Mouse (Mus musculus) brown adipose tissue, adult 24 weeks (tissue): ENCODE measurements around the gene Glt28d2. TPM values are rescaled to one million over a fixed set of nuclear protein-coding genes. Genes with fewer than 3 reads are reported as not detected.

Experiments
- H3K27ac ChIP-seq: fragments of 200-500 bp; replicated peaks from 2 replicates; pipeline ENCODE4 v1.5.1; 2012; ENCODE audit warnings: low read depth, mild to moderate bottlenecking, low read length
- H3K4me1 ChIP-seq: fragments of 200-500 bp; 2 replicates; pipeline ENCODE4 v1.6.1; 2012; ENCODE audit warnings: low read length, mixed read lengths; ENCODE audit not compliant: control insufficient read depth, insufficient read depth, insufficient read length
- H3K4me3 ChIP-seq: fragments of 200-500 bp; 2 replicates; pipeline ENCODE4 v1.5.1; 2012; ENCODE audit warnings: low read depth, mild to moderate bottlenecking, low read length, moderate library complexity; ENCODE audit not compliant: insufficient read depth
- polyA plus RNA-seq: library from polyadenylated mRNA; stranded (reverse); fragments of >200 nt; gene quantifications from 2 replicates; pipeline ENCODE4 v1.2.4, GENCODE M21; 2012; ENCODE audit not compliant: missing spikeins, insufficient read depth, insufficient read length

The Glt28d2 gene
- polyA plus RNA-seq, 1 experiment, result 0.67 TPM

DNA sequence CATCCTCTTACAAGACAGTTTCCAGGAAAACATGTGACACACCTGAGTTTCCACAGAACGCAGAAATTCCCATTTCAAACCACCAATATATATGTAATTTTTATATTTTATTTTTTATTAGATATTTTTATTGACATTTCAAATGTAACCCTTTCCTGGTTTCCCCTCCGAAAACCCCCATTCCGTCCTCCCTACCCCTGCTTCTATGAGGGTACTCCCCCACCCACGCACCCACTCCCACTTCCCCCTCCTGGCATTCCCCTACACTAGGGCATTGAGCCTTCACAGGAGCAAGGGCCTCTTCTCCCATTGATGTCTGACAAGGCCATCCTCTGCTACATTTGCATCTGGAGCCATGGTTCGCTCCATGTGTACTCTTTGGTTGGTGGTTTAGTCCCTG is 7.7 kb upstream of the Glt28d2 start:
- Histone ChIP-seq H3K4me1 (no peaks in the 10 kb centered on the region), H3K4me3 (no peak overlapping the region), H3K27ac (no peak overlapping the region)

GRCm38 (mm10) chr3:85891571-85891970 is 4.3 kb upstream of the Glt28d2 start:
- H3K27ac ChIP-seq, result no peak overlapping the region
- H3K4me3 ChIP-seq, result no peak overlapping the region
- H3K4me1 ChIP-seq, result no peaks in the 10 kb centered on the region

GRCm38 (mm10) chr3:85888221-85888671 is 930 bp upstream of the Glt28d2 start:
- H3K4me1 ChIP-seq, result no peaks in the 10 kb centered on the region
- H3K27ac ChIP-seq, result no peak overlapping the region
- H3K4me3 ChIP-seq, result peak overlapping the region; percentile 68

DNA sequence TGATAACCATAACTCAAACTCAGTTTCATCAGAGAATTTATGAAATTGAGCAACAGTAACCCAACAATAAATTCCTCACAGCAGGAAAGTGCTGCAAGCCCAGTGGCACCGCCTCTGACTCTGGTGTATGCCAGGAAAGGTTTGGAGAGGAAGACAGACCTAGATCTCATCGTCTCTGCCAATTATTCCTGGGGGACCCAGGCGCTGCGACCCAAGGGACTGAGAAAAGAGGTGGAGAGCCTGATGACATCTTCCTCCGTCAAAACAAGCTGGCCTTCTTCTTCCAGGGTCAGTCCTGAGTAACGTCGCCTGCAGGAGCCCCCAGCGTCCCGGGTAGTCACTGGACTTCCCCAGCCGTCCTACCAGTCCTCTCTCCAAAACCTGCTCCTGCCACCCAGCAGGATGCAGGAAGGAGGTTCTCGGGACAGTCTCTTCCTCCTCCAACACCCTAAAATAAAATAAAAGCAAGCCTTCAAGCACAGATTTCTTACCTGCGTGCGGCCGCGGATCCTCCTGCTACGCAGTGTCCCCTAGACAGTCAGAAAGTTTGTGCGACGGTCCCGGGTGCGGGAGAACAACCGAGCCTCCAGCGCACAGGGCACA is 579 bp downstream of the Glt28d2 start:
- H3K4me1 ChIP-seq, result no peaks in the 10 kb centered on the region
- H3K4me3 ChIP-seq, result peak overlapping the region; percentile 68
- H3K27ac ChIP-seq, result no peak overlapping the region

- Histone ChIP-seq H3K27ac (no peak overlapping the region), H3K4me3 (no peak overlapping the region), H3K4me1 (no peaks in the 10 kb centered on the region)
These were observed 1.4 kb downstream of the Glt28d2 start for GRCm38 (mm10) chr3:85885906-85886305.

DNA sequence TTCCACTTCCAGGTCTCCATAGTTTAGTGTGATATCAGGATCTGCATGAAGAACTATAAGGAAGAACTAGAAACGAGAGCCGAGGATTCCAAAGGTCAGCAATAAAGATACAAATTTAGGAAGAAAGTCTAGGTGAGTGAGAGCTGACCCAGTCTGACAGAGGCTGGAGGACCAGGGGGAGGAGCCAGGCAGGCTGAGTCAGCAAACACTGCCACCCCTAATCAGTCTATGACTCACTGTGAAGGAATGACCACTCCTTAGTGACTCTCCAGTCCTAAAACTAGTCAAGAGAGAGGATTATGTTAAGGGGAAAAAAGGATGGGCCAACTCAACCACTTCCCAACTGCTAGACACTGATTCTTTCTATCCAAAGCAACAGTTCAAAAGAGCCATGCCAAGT is 6.6 kb downstream of the Glt28d2 start:
- no peak overlapping the region for H3K4me3 ChIP-seq
- H3K27ac ChIP-seq, result no peak overlapping the region
- H3K4me1 ChIP-seq, result no peaks in the 10 kb centered on the region

GRCm38 (mm10) chr3:85880068-85880467 is 7.2 kb downstream of the Glt28d2 start:
- H3K4me1 ChIP-seq, result no peaks in the 10 kb centered on the region
- no peak overlapping the region for H3K4me3 ChIP-seq
- no peak overlapping the region for H3K27ac ChIP-seq

DNA sequence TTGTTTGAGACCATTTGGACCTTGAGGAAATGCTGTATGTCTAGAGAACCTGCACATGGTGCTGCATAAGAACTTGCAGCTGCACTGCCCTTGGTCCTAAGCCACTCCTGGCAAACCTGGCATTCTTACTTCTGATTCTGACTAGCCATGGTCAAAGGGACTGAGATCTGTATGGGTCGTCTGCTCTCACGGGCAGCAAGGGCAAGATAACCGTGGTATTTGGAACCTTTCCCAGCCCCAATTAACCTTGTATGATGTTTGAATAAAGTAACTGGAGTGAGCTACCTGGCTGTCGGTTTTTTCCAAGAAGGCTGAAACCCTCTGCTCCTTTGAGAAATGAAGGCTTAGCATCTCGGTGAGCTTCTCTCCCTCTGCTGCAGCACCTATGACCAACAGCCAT is 8.4 kb downstream of the Glt28d2 start:
- Histone ChIP-seq H3K4me1 (no peaks in the 10 kb centered on the region), H3K4me3 (no peak overlapping the region), H3K27ac (no peak overlapping the region)

- H3K27ac ChIP-seq, result no peak overlapping the region
These were observed 23.3 kb downstream of the Glt28d2 start for GRCm38 (mm10) chr3:85863996-85864395.

DNA sequence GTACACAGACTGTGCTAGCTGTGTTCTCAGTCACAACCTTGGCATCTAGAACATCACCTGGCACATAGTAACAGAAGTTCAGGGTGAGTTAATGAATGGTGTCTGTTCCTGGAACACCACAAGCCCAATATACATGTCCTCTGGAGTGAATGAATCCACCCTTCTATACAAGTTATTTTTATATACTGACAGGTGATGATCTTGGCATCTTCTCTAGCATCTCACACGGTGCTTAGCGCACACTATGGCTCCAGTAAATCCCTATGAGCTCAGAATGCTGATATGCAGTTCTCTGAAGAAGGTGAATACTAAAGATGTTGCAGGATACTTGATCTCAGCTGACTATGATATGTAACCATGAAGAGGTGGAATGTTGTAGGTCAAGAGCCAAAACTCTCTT is 24.4 kb downstream of the Glt28d2 start:
- Histone ChIP-seq H3K4me3 (no peak overlapping the region), H3K27ac (no peak overlapping the region), H3K4me1 (peaks cover 2% of the 10 kb centered on the region; the same call in 1 of the 2 replicates)

More at GRCm38 (mm10) chr3:85863996-85864395, 23.3 kb downstream of the Glt28d2 start:
- H3K4me3 ChIP-seq, result no peak overlapping the region
- peaks cover 2% of the 10 kb centered on the region; the same call in 1 of the 2 replicates for H3K4me1 ChIP-seq

DNA sequence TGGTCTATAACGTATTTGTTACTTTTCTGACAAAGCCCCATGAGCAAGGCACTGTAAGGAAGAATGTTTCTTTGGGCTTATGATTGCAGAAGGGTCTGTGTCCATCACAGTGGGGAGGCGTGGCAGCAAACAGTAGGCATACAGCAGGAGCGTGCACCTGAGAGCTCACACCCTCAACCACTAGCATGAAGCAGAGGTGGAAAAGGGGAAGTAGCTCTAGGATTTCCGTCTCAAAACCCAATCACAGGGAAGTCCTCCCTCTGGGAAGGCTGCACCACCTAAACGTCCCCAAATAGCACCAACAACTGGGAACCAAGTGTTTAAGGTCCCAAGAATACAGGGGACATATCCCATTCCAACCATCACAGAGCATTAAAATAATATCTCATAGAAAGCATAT is 26.3 kb downstream of the Glt28d2 start:
- Histone ChIP-seq H3K27ac (no peak overlapping the region), H3K4me1 (peaks cover 2% of the 10 kb centered on the region; the same call in 1 of the 2 replicates), H3K4me3 (no peak overlapping the region)

- Histone ChIP-seq H3K4me3 (no peak overlapping the region), H3K4me1 (no peaks in the 10 kb centered on the region), H3K27ac (no peak overlapping the region)
These were observed 28.0 kb downstream of the Glt28d2 start for GRCm38 (mm10) chr3:85859311-85859710.

DNA sequence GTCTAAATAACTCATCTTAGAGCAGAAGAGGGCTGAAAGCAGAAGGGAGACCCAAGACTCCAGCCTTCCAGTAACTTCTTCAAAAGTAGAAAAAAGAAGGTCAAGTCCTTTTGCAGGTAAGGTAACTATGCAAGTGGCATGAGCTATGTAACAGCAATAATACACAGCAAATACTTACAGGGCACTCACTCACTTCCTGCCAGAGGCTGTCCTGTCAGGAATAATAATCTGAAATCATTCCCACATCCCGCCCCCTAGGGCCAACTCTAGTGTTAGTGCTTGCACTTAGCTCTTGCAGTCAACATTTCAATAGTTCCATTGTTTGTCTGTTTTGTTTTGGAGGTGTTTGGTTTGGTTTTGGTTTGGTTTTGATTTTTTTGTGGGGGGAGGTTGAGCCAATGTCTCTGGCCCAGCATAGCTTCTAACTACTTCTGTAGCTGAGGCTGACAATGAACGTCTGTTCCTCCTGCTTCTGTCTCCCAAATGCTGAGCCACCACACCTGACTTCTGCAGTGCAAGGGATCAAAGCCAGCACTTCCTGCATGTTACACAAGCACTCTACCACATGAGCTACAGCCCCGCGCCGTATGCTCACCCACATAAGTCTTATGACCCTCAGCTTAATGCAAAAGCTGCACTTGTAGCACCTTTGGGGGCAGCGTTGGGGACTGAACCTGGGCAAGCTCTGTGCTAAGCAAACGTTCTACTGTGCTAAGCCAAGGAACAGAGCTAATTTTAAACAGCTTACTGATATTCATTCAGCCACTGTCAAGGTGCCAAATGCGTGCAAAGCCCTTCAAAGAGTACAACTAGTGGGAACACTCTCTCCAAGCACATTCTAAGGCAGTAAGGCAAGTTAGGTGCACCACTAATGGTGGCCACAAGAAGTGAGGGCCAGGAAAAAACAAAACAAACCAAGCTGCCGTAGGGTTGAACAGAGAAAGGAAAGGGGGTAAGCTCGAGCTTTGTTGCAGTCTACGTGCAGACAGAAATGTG is 28.9 kb downstream of the Glt28d2 start:
- Histone ChIP-seq H3K4me1 (no peaks in the 10 kb centered on the region), H3K27ac (no peak overlapping the region), H3K4me3 (no peak overlapping the region)

- Histone ChIP-seq H3K4me1 (no peaks in the 10 kb centered on the region), H3K27ac (no peak overlapping the region)
These were observed 30.2 kb downstream of the Glt28d2 start for GRCm38 (mm10) chr3:85857083-85857482.

GRCm38 (mm10) chr3:85855947-85856346 is 31.4 kb downstream of the Glt28d2 start:
- H3K4me3 ChIP-seq, result no peak overlapping the region
- H3K27ac ChIP-seq, result no peak overlapping the region
- H3K4me1 ChIP-seq, result no peaks in the 10 kb centered on the region

More at GRCm38 (mm10) chr3:85857083-85857482, 30.2 kb downstream of the Glt28d2 start:
- H3K4me3 ChIP-seq, result no peak overlapping the region
